Mouse (Mus musculus): ENCODE results near the gene Rara.
"Not testable (repeated sequence)": the region's sequence is repeated elsewhere in the genome, so short reads cannot be mapped to it uniquely, and the experiment has no call there.

Rara gene

DNA sequence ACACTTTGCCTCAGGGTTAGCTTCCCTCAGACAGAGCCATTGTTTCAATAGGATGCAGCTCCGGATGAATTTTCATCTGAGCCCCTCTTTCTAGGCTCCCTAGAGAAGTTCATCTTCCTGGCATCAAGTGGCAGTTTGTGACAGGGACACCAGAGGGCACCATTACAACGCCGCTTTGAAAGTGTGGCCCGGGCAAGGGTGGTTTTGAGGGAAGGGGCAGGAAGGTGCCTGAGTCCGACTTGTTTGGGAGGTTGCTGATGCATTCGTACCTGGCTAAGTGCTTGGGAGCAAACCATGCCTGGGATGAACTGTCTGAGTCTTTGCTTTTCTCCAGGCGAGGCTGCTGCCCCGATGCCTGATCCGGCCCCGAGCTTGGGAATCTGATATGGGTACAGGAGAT lies 5.3 kb upstream of the Rara start:
- in situ Hi-C loops (cut with MboI, MseI), result not testable (repeated sequence)

DNA sequence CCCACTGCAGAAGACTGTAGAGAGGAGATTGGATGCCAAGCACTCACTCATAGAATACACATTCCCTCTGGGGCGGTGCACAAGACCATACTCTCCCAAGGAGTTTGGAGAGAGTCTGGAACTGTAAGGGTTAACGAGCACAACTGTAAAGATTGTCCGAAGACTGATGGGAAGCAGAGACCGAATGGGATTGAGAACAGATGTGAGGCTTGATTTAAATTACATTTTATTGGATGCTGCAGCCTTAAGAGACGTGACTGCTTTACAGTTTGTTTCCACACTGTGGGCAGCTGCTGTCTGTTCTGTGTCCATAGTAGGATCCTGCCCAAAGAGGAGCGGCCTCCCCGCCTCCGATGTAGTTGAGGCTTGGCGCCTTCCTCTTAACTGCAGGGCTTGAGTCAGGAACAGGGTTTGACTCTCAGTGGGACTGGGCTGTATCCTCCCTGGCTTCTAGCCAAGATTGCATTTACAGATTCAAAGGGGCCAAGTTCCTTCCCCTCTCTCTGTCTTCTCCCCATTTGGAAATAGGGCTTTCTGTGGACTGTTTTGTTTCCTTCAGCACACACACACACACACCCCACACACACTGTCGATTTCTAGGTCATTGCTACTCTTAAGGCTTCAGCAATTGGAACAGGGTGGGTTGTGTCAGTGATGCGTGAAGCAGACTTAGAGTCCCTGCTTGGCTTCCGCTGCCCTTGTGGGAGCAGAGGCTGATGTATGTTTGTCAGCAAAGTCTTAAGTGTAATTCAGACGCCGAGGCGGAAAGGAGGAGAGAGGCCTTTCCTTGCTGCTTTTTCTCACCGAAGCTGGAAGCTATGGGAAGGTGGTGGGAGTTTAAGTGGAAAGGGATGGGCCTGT lies 4.5 kb upstream of the Rara start:
- in situ Hi-C loops (cut with MboI, MseI), result not testable (repeated sequence)

DNA sequence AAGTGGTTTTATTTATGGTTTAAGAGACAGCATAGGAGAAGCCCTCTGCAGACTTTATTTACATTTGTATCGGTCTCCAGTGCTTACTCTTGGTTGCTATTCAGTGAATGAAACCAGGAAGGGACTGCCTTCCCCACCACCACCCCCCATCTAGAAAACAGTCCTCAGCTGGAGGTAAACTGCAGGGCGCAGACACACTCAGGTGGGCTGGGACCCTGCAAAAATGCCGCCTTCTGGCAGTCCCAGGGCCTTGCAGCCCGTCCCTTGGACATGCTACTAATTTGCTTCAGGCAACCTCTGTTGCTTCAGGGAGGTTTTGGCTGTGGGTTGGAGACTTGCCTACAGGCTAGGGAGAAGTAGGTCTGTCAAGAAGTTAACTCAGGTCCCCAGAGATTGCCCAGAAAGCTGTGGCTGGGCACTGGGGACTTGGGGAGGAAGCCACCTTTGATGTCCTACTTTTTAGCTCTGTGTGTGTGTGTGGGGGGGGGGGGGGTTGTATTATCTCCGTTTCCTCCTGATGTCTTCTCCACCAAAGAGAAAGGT lies 2.9 kb upstream of the Rara start:
- in situ Hi-C loops (cut with MboI, MseI), result loop anchor here in 1 of 2 experiments (5.0 kb wide), 1 partner anchor 48 kb away; no protein-coding TSS in a partner anchor

DNA sequence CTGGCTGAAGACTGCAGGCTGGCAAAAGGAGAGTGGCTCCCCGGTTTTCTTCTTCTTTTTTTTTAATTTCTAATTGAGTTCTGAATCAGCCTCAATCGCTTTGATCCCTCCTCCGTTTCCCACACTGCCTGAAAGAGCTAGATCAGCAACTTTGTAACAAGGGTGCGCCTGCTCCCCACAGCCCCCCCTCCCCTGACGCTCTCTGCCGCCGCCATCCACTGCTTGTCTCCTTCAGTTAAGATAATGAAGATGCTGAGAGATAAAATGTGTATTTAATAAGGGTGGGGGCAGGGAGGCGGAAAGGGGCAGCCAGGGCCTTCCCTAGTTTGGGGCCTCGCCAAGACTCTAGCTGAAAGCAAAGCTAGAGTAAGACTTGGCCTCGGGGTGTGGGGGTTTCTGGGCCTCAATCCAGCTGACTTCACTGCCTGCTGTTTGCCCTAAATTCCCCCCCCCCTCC lies 2.3 kb upstream of the Rara start:
- in situ Hi-C loops (cut with MboI, MseI), result loop anchor here in 1 of 2 experiments (5.0 kb wide), 1 partner anchor 47 kb away; no protein-coding TSS in a partner anchor

DNA sequence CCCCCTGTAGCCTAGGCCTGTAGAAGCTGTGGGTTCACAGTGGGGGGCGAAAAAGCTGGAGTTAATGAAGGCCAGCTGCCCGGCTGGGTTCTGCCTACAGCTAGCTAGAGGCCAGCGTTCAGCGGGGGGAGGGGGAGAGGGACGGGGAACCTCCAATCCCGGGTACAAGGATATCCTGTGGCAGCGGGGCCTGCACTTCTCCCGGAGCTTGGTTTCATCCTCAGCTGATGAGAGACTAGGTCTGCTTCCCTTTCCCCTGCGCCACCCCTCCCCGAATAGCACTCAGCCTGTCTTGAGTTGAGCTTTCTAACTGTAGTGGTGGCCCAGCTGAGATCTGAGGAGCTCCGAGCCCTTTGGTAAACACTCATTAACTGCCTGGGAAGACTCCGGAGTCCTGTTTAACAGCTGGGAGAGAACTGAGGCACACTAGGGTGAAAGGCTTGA lies 1.7 kb upstream of the Rara start:
- in situ Hi-C loops (cut with MboI, MseI), result loop anchor here in 1 of 2 experiments (5.0 kb wide), 1 partner anchor 46 kb away; no protein-coding TSS in a partner anchor

DNA sequence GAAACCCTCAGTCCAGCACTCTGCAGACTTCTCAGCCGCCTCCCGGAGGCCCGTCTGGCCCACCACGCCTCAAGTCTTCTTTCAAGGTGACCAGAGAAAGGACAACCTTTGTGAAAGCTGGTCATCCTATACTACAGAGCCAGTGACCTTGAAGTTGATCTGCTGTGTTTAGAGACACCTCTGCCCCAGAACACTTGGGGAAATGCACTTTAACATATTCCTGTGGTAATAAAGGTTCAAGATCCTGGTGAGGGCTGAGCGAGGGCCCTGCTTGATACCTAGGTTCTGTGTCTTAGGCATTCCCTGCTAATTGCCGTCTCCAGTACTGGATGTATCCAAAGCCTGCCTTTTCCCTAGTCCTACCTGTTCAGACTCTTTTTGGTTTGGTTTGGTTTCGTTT lies 1.1 kb upstream of the Rara start:
- in situ Hi-C loops (cut with MboI, MseI), result loop anchor here in 1 of 2 experiments (5.0 kb wide), 1 partner anchor 46 kb away; no protein-coding TSS in a partner anchor

DNA sequence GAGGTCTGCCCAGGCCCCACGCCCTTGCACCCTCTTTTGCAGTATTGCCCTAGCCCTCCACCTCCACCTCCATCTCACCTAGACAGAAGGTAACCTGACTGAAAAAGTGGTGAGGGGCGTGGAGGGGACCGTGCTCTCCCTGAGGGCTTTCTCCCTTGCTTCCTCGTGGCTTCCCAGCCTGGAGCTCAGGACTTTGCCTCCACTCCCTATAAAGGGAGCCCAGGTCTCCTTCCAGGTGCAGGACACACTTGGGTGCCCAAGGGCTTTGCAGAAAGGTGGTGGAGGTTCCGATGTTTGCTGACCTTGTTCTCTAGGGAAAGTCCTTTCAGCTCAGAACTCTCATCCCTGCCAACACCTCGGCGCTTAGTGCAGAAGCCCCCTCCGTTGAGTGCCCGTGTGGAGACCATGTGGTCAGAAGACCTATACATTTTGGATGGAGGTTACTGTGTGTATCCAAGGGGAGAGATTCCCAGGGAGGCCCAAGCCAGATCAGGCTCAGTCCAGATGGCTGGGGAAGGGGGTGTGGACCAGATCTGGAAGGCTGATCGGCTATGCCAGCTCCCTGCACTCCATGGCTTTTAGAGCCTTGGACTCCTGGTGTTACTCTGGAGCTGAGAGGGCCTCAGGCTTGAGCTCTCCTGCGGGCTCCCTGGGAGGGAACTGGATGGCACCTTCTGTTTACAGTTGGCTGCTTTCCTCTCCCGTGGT lies 722 bp downstream of the Rara start:
- in situ Hi-C loops (cut with MboI, MseI), result loop anchor here in 1 of 2 experiments (5.0 kb wide), 1 partner anchor 44 kb away; no protein-coding TSS in a partner anchor

DNA sequence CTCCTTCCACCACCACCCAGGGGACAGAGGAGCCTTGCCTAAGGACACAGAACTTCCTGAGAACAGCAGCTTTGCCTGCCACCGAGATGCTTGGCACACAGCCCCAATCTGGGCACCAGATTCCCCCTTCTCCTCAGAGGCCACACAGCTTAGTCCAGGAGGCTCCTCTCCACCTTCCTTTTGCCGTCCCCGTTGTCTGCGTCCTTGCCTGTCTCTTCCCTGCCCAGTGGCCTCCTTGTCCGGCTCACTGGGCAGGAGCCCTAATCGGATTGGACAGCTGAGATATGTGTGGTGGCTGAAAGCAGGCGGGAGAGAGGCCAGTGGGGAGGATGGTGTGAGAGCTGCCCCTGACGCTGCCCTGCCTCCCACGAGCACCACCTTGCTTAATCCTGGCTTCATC lies 1.9 kb downstream of the Rara start:
- in situ Hi-C loops (cut with MboI, MseI), result loop anchor here in 1 of 2 experiments (5.0 kb wide), 1 partner anchor 43 kb away; no protein-coding TSS in a partner anchor

DNA sequence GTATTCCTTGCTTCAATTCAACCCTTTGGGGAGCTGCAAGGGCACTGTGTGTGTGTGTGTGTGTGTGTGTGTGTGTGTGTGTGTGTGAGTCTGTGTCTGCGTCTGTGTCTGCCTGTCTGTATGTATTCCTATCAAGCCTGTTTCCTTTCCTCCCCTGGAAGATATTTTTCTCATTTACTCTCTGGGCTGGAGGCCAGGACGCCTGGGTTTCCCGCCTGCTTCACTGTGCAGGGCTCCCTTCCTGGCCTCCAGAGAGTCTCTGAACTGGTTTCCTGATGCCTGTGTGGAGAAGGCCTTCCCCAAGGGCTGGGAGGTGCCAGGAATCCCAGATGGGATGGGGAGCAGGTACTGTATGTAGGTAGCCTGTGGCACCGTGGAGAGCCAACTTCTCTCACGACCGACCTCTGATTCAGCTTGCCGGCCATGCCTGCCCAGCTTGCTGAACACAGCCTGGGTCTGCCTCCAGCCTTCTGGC lies 2.5 kb downstream of the Rara start:
- in situ Hi-C loops (cut with MboI, MseI), result no loop called here

DNA sequence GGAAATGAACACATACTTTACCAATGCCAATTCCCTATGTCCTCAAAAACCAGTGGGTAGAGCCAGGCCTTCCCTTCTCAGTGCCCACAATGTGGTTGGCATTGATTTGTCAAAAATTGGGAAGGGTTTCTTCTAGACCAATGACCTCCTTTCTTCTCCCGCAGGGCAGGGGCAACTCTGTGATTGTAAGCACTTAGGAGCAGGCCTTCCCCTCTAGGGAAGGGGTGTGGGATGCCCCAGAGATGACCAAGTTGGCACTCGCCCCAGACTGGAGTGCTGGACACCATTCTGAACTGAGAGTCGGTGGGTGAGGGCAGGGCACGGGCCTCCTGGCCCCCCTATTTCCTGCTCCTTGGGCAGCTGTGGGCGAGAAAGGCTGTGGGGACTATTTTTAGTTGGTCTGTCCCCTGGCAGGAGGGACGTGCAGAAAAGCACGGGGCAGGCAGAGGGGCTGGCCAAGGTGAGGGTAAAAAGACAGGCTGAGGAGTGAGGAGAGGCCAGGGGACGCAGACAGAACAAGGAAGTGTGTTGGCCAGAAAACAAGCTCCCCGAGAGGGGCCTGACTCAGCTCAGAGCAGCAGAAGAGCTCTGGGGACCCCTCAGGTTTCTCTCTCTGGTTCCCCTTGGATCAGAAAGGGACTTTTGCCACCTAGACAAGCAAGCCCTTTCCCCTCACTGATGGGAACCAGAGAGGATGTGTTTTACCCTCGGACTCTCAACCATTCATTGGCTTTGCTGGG lies 3.3 kb downstream of the Rara start:
- in situ Hi-C loops (cut with MboI, MseI), result no loop called here

DNA sequence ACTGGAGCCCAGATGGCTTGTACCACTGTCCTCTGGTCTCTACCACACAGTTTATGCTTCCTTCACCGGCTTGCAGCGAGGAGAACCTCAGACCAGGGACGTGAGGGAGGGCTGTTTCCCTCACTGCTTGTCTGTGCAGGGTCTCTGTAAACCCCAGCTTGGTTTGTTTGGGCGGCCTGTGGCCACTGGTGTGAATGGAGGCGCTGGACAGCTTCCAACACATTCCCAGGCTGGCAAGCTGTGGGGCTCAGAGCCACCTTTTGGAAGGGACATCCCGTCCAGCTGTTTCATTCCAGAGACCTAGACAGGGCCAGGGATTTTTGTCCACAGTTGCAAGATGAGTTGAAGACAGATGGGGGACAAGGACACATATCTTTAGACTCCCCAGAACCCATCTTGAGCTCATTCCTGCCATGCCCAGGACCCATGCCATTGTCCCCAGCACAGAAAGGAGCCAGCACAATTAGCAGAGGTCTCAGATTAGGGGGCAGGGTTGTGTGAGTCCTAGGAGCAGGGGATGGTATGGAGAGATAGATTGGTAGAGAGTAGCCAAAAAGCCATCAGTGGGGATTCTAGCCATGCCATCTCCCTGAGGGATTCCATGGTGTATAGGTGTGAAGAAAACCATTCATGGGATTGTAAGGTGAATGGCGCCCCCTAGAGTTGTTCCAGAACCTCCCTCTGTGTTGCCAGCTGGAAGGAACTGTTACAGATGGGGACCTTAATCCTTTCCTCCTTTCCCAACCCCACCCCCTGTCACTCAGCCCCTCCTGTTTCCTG lies 4.1 kb downstream of the Rara start:
- in situ Hi-C loops (cut with MboI, MseI), result no loop called here

DNA sequence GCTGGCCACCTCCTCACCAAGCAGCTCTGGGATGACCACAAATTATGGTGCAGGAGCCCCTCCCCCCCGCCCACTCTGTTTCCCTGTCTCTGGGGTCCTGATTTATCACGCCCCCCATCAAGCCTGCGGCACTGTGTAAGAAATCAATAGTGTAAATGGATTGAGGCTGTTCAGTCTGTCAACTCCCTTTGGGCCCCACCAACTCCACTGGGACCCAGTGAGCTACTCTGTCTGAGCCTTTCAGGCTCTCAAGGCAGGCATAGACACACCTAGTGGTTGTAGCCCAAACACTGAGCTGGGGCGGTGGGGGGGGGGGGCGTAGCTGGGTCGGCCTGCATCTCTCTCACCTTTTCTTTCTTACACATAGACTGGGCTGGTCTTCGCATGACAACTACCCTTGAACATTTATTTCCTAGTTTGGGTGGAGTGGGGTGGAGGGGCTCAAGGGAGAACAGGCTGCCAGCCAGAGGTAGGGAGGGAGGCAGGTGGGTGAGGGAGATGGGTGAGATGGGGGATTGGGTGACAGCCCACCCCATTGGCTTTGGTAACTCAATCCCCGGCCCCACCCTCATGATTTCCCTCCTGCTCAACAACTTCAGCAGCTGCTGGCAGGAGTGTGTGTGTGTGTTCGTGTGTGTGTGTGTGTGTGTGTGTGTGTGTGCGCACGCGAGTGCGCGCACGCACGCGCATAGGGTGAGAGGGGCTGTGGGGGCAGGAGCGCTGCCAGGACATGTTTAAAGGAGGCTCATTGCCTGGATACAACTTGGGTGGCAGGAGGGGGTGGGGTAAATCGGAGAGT lies 4.9 kb downstream of the Rara start:
- in situ Hi-C loops (cut with MboI, MseI), result no loop called here

DNA sequence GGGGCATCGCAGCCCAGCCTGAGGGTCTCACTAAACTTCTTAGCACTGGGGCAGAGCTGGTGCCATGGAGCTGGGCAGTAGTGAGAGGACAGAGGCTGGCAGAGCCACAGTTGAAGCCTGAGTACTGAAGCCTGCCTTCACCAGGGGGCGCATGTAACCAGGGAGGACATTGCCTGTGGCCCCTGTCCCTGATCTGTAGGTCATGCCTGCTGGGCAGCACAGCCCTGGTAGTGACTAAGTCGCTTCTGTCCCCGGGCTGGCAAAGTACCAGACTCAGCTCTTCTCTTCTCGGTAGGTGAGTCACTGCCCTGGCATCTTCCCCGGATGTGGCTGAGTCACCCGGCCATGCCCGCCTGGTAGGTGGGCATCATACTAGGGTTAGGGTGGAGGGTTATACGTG lies 5.5 kb downstream of the Rara start:
- in situ Hi-C loops (cut with MboI, MseI), result no loop called here

DNA sequence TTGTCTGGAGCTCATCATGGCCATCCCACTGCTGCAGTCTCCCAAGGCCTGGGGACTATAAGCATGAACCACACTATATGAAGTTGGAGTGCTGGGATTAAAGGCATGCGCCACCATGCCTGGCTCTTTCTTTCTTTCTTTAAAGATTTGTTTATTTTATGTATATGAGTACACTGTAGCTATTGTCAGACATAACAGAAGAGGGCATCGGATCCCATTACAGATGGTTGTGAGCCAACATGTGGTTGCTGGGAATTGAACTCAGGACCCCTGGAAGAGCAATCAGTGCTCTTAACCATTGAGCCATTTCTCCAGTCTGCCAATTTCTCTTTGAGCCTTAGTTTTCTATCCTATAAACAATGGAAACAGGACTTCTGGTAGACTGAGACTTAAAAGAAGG lies 6.2 kb downstream of the Rara start:
- in situ Hi-C loops (cut with MboI, MseI), result not testable (repeated sequence)

DNA sequence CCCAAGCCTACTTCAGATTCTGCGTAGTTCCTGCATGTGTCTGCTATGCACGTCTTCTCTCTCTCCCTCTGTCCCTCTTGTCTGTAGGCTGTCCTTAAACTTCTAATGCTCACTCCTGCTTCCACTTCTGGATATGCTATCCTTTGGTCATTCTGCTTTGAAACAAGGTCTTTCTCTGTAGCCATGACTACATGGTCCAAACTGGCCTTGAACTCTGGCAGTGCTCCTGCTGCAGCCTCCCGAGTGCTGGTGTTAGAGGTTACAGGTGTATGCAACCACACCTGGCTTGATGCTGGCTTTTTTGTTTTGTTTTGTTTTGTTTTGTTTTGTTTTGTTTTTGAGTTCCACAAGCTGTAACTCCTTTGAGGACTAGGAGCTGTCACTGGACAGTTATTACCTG lies 6.7 kb downstream of the Rara start:
- in situ Hi-C loops (cut with MboI, MseI), result no loop called here

DNA sequence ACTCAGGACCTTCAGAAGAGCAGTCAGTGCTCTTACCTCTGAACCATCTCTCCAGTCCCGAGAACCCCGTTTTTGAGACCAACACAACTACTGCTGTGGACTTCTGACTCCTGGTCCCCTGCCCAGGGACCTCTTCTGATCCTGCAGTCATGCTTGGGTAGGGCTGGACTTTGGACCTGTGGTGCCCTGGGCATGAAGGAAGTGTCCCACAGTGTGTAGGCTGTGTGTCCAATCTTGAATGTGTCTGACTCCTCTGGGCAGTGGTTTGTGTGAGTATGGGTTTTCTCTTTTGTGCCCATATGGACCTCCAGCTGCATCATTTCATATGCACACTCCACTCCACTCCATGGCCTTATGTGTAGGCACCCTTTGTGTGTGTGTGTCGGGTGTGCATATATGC lies 7.5 kb downstream of the Rara start:
- in situ Hi-C loops (cut with MboI, MseI), result loop anchor here in 1 of 2 experiments (5.0 kb wide), 1 partner anchor 37 kb away; no protein-coding TSS in a partner anchor

DNA sequence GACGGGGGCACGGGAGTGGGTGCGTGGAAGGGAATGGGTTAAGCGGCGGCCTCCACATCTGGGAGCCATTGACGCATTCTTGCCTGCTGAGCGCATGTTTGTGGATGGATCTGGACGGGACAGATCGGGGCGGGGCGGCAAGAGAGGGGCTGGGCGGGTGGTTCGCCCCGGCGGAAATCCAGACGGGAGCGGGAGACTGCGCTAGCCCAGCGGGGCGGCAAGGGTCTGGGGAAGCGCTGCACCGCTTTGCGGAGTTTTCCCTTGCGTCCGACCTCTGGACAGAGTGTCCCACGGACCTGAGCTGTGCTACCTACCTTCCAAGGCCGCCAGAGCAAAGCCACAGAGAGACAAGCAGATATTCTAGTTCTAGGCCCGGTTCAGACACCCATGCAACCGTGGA lies 8.6 kb downstream of the Rara start:
- in situ Hi-C loops (cut with MboI, MseI), result loop anchor here in 1 of 2 experiments (5.0 kb wide), 1 partner anchor 36 kb away; no protein-coding TSS in a partner anchor

DNA sequence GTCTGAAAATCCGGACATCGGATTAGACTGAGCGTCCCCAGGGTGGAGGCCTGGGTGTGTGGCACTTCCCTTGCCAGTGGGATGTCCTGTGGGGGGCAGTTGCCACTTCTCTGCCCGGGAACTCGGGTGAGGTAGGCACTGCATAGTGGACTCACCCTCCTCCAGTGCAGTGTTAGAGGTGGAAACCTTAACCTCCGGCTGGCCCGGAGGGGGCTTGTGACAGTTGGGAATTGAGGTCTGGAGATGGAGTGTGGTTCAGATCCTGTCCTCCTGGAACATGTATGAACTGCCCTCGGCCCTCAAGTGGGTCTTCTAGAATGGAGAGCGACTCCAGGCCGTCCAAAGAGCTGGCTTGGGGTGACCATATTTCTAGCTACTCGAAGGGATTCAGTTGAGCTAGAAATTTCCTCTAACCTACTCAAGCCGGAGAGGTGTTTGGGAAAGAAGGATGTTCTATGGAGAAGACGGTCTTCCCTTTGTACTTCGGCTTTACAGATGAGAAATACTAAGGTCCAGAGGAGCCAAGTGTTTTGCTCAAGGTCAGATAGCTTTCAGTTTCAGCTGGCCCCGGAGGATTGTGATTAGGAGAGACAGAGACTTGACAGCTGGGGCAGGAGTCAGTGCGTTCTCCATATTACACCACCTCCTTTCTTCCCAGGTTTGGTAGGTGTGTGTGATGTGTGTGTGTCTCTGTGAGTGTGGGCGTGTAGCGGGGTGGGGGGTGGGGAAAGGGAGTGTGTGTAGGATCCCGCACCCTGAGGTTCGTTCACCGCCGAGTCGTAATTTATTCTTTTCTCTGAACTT lies 9.2 kb downstream of the Rara start:
- in situ Hi-C loops (cut with MboI, MseI), result loop anchor here in 1 of 2 experiments (5.0 kb wide), 1 partner anchor 35 kb away; no protein-coding TSS in a partner anchor

Data from T-helper 17 cell (primary cell).